Mouse (Mus musculus): ENCODE data around the gene Pih1d2. TPM values are rescaled to one million over a fixed set of nuclear protein-coding genes. Genes with fewer than 3 reads are reported as not detected.

Pih1d2 gene
- polyA plus RNA-seq, 1 experiment from 2014 or later: 6.5 TPM

Other genes with a start within 250 kb of the Pih1d2 start
- gene Plet1, start 122.8 kb upstream of the Pih1d2 start, polyA plus RNA-seq (2016; fragmentation: Nextera tagmentation; extraction: Ambion mirVana): 0.24 and 0.28 TPM in 2 replicates
- gene Pts, start 88.6 kb upstream of the Pih1d2 start, polyA plus RNA-seq (2016; fragmentation: Nextera tagmentation; extraction: Ambion mirVana): 81.2 and 86.5 TPM in 2 replicates
- 3.7 and 4.5 TPM in 2 replicates for gene Il18, start 62.5 kb upstream of the Pih1d2 start, polyA plus RNA-seq (2016; fragmentation: Nextera tagmentation; extraction: Ambion mirVana)
- 0.25 TPM in 2 replicates for gene Bco2, start 62.1 kb upstream of the Pih1d2 start, polyA plus RNA-seq (2016; fragmentation: Nextera tagmentation; extraction: Ambion mirVana)
- 0.17 TPM in 1 of 2 replicates, not detected in the other for gene Tex12, start 56.0 kb upstream of the Pih1d2 start, polyA plus RNA-seq (2016; fragmentation: Nextera tagmentation; extraction: Ambion mirVana)
- gene Sdhd, start 13.5 kb upstream of the Pih1d2 start, polyA plus RNA-seq (2016; fragmentation: Nextera tagmentation; extraction: Ambion mirVana): 325 and 340 TPM in 2 replicates
- gene Timm8b, start 13.4 kb upstream of the Pih1d2 start, polyA plus RNA-seq (2016; fragmentation: Nextera tagmentation; extraction: Ambion mirVana): 308 and 321 TPM in 2 replicates
- gene Nkapd1, start 143 bp downstream of the Pih1d2 start, polyA plus RNA-seq (2016; fragmentation: Nextera tagmentation; extraction: Ambion mirVana): 20.5 and 22.1 TPM in 2 replicates
- 54.0 and 59.0 TPM in 2 replicates for gene Dlat, start 42.5 kb downstream of the Pih1d2 start, polyA plus RNA-seq (2016; fragmentation: Nextera tagmentation; extraction: Ambion mirVana)
- gene Dixdc1, start 122.2 kb downstream of the Pih1d2 start, polyA plus RNA-seq (2016; fragmentation: Nextera tagmentation; extraction: Ambion mirVana): 22.2 and 23.0 TPM in 2 replicates
- gene 2310030G06Rik, start 129.2 kb downstream of the Pih1d2 start, polyA plus RNA-seq (2016; fragmentation: Nextera tagmentation; extraction: Ambion mirVana): 2.1 and 2.5 TPM in 2 replicates
- gene Cryab, start 134.0 kb downstream of the Pih1d2 start, polyA plus RNA-seq (2016; fragmentation: Nextera tagmentation; extraction: Ambion mirVana): 3.2 and 5.7 TPM in 2 replicates
- gene Hspb2, start 135.0 kb downstream of the Pih1d2 start, polyA plus RNA-seq (2016; fragmentation: Nextera tagmentation; extraction: Ambion mirVana): 0.69 and 1.1 TPM in 2 replicates
- 12.2 and 14.5 TPM in 2 replicates for gene Fdxacb1, start 150.9 kb downstream of the Pih1d2 start, polyA plus RNA-seq (2016; fragmentation: Nextera tagmentation; extraction: Ambion mirVana)
- gene Alg9, start 157.7 kb downstream of the Pih1d2 start, polyA plus RNA-seq (2016; fragmentation: Nextera tagmentation; extraction: Ambion mirVana): 35.0 and 36.9 TPM in 2 replicates
- gene 1110032A03Rik, start 158.2 kb downstream of the Pih1d2 start, polyA plus RNA-seq (2016; fragmentation: Nextera tagmentation; extraction: Ambion mirVana): 23.2 and 24.7 TPM in 2 replicates
- 170 and 171 TPM in 2 replicates for gene Ppp2r1b, start 228.0 kb downstream of the Pih1d2 start, polyA plus RNA-seq (2016; fragmentation: Nextera tagmentation; extraction: Ambion mirVana)

Data from forebrain, embryonic 10.5 days (tissue).